Mouse (Mus musculus): ENCODE data around the gene Prpf40b. TPM values are rescaled to one million over a fixed set of nuclear protein-coding genes. Genes with fewer than 3 reads are reported as not detected.

Prpf40b gene
- polyA plus RNA-seq, 1 experiment from 2014 or later, result 30.5 TPM

DNA sequence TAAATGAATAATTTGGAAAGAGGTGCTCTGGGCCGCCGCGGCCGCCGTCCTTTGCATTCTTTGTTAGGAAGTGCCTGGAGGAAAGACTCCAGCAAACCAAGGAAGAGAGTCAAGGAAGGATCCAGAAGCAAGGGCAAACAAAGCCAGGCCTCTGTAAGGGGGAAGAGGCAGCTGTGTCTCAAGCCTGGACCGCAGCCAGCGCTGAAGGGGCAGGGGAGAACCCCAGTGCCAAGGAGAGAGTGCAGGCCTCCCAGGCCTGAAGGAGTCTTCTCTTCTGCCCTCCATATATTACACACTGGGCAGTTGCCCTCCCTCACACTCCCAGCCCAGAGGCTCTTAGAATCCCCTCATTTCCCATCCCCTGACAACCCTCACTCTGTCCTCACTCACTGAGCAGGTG is 16.6 kb upstream of the Prpf40b start:
- Histone ChIP-seq H3K4me3 (ENCODE audit: low read depth, low read length) (no peak overlapping the region), H3K27me3 (replicated peaks; ENCODE audit: control insufficient read depth, insufficient read depth, low read length) (0 out of 2 replicates have a peak, but pooled peaks cover 3% of the 10 kb centered on the region), H3K4me1 (replicated peaks; ENCODE audit: control insufficient read depth, insufficient read depth, low read length) (no peaks in the 10 kb centered on the region), H3K9me3 (ENCODE audit: control insufficient read depth, low read length) (no peaks in the 10 kb centered on the region), H3K4me2 (no peak overlapping the region), H3K27ac (ENCODE audit: low read depth, low read length) (no peak overlapping the region), H3K9ac (ENCODE audit: low read depth, low read length) (no peak overlapping the region), H3K36me3 (ENCODE audit: control insufficient read depth, insufficient read depth, low read length) (no peaks in the 10 kb centered on the region)
- WGBS, result 88% methylated on average over 7 of the region's 7 CpGs
- ATAC-seq (replicated peaks; ENCODE audit: low FRiP score) (no peak), DNase-seq (ENCODE audit: low spot score) (no peak)

DNA sequence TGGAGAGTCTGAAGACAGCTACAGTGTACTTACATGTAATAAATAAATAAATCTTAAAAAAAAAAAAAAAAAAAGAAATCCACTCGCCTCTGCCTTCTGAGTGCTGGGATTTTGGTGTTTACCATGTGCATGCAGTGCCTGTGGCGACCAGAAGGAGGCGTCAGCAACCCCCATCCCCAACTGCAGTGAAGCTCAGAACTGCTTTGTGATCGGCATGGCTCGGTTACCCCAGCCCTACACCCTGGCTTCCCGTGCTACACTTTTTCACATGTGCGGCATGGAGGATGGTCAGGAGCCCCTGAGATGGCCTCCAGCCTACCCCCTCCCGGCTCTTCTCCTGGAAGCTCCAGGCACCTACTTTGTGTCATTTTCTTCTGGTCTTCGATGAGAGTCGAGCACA is 11.4 kb upstream of the Prpf40b start:
- H3K4me2 ChIP-seq, result no peak overlapping the region; the same call in 1 of the 2 replicates
- no peak for ATAC-seq (replicated peaks; ENCODE audit: low FRiP score)
- H3K27me3 ChIP-seq (replicated peaks; ENCODE audit: control insufficient read depth, insufficient read depth, low read length), result 0 out of 2 replicates have a peak, but pooled peaks cover 3% of the 10 kb centered on the region
- H3K4me1 ChIP-seq (replicated peaks; ENCODE audit: control insufficient read depth, insufficient read depth, low read length), result peaks cover 18% of the 10 kb centered on the region
- H3K9ac ChIP-seq (ENCODE audit: low read depth, low read length), result no peak overlapping the region
- no peak overlapping the region for H3K27ac ChIP-seq (ENCODE audit: low read depth, low read length)
- no peak overlapping the region for H3K4me3 ChIP-seq (ENCODE audit: low read depth, low read length)
- no peaks in the 10 kb centered on the region for H3K36me3 ChIP-seq (ENCODE audit: control insufficient read depth, insufficient read depth, low read length)
- 55% methylated on average over 10 of the region's 10 CpGs for WGBS
- DNase-seq (ENCODE audit: low spot score), result no peak
- H3K9me3 ChIP-seq (ENCODE audit: control insufficient read depth, low read length), result no peaks in the 10 kb centered on the region

DNA sequence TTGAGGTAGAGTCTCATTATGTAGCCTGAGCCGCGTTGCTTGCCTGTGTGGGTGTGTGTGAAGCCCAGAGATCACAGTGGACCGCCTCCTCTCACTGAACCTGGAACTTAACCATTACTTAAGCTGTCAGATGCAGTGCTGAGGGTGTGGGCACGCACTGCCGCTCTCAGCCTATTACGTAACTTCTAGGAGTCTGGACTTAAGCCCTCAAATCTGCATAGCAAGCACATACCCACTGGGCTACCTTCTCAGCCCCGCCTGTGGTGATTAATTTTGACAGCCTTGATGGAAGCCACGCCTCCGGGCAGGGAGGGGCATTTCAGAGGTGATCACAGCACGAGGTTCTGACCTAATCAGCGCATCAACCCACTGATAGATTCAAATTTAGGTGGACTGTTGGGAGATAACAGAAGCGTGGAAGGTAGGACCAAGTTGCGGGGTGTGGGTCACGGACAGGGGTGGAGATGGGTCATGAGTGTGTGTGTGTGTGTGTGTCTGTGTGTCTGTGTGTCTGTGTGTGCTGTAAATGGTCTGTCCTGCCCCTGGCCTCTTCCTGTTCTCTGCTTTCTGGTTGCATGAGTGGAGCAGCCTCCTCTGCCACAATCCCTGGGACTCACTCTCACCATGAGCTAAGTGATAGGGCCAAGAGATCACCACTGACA is 10.2 kb upstream of the Prpf40b start:
- Histone ChIP-seq H3K4me3 (ENCODE audit: low read depth, low read length) (no peak overlapping the region), H3K4me2 (peak overlapping the region; percentile 48), H3K9ac (ENCODE audit: low read depth, low read length) (no peak overlapping the region), H3K27ac (ENCODE audit: low read depth, low read length) (no peak overlapping the region), H3K27me3 (replicated peaks; ENCODE audit: control insufficient read depth, insufficient read depth, low read length) (0 out of 2 replicates have a peak, but pooled peaks cover 3% of the 10 kb centered on the region), H3K4me1 (replicated peaks; ENCODE audit: control insufficient read depth, insufficient read depth, low read length) (peaks cover 18% of the 10 kb centered on the region), H3K9me3 (ENCODE audit: control insufficient read depth, low read length) (no peaks in the 10 kb centered on the region), H3K36me3 (ENCODE audit: control insufficient read depth, insufficient read depth, low read length) (no peaks in the 10 kb centered on the region)
- 23% methylated on average over 14 of the region's 14 CpGs for WGBS
- DNase-seq (ENCODE audit: low spot score) (peak; percentile 67), ATAC-seq (replicated peaks; ENCODE audit: low FRiP score) (peak; percentile 75)

DNA sequence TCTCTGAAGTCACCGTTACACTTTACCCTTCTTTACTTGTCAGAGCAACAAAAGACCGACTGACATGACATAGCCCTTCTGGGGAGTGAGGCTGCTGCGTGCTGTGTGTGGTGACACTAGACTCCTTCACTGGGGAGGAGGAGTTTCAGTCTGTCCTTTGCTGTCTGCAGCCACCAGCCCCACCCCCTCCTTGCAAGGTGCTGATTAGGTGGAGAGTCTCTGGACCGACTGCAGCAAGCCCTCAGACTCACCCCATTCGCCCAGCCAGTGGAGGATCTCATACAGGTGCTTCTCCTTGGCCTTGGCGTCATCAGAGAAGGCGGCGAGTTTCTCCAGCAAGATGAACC is 9.7 kb upstream of the Prpf40b start:
- Histone ChIP-seq H3K4me1 (replicated peaks; ENCODE audit: control insufficient read depth, insufficient read depth, low read length) (peaks cover 18% of the 10 kb centered on the region), H3K36me3 (ENCODE audit: control insufficient read depth, insufficient read depth, low read length) (no peaks in the 10 kb centered on the region), H3K9me3 (ENCODE audit: control insufficient read depth, low read length) (no peaks in the 10 kb centered on the region), H3K4me3 (ENCODE audit: low read depth, low read length) (no peak overlapping the region), H3K27ac (ENCODE audit: low read depth, low read length) (no peak overlapping the region), H3K9ac (ENCODE audit: low read depth, low read length) (no peak overlapping the region), H3K4me2 (peak overlapping the region; percentile 48; the same call in 1 of the 2 replicates), H3K27me3 (replicated peaks; ENCODE audit: control insufficient read depth, insufficient read depth, low read length) (no peaks in the 10 kb centered on the region)
- peak; percentile 82 for ATAC-seq (replicated peaks; ENCODE audit: low FRiP score)
- WGBS, result 44% methylated on average over 8 of the region's 8 CpGs
- DNase-seq (ENCODE audit: low spot score), result peak; percentile 45

DNA sequence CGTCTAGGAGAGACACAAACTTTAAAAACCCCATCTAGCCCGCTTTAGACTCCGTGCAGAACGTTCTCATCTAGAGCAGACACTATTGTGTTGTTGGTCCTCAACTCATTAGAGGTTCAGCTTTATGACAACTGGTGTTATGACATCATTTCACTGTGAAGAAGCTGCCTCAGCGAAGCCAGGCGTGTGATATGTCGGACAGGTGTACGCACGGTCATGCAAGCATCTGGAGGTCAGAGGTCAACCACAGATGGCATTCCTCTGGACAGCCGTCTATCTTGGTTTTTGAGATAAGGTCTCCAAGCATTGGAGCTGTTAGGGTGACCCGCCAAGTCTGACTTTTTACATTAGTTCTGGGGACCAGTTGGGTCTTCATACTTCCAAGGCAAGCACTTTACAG is 4.3 kb upstream of the Prpf40b start:
- no peak overlapping the region for H3K4me2 ChIP-seq
- WGBS, result 78% methylated on average over 11 of the region's 11 CpGs
- no peak overlapping the region for H3K27ac ChIP-seq (ENCODE audit: low read depth, low read length)
- no peaks in the 10 kb centered on the region for H3K36me3 ChIP-seq (ENCODE audit: control insufficient read depth, insufficient read depth, low read length)
- H3K4me1 ChIP-seq (replicated peaks; ENCODE audit: control insufficient read depth, insufficient read depth, low read length), result 0 out of 2 replicates have a peak, but pooled peaks cover under 1% of the 10 kb centered on the region
- H3K9me3 ChIP-seq (ENCODE audit: control insufficient read depth, low read length), result no peaks in the 10 kb centered on the region
- ATAC-seq (replicated peaks; ENCODE audit: low FRiP score) (no peak), DNase-seq (ENCODE audit: low spot score) (no peak)
- H3K4me3 ChIP-seq (ENCODE audit: low read depth, low read length), result no peak overlapping the region
- H3K9ac ChIP-seq (ENCODE audit: low read depth, low read length), result no peak overlapping the region
- H3K27me3 ChIP-seq (replicated peaks; ENCODE audit: control insufficient read depth, insufficient read depth, low read length), result no peaks in the 10 kb centered on the region

DNA sequence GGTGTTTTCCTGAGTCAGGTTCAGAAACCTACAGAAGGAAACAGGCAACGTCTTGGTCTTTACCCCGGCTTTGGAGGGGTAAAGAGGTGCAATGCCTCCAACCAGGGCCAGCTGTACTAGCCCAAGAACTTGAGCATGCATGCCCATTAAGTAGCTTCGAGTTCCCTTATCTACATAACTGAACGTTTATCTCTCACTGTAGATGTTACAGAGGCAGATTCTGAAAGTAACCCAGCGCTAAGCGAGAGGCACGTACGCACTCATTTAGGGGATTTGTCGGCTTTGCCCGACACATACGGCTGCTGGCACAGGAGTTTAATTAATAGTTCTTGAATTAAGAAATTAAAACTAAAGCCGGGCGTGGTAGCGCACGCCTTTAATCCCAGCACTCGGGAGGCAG is 600 bp upstream of the Prpf40b start:
- Histone ChIP-seq H3K27me3 (replicated peaks; ENCODE audit: control insufficient read depth, insufficient read depth, low read length) (no peaks in the 10 kb centered on the region), H3K9me3 (ENCODE audit: control insufficient read depth, low read length) (no peaks in the 10 kb centered on the region), H3K36me3 (ENCODE audit: control insufficient read depth, insufficient read depth, low read length) (no peaks in the 10 kb centered on the region), H3K4me3 (ENCODE audit: low read depth, low read length) (peak overlapping the region; percentile 74), H3K27ac (ENCODE audit: low read depth, low read length) (no peak overlapping the region), H3K4me1 (replicated peaks; ENCODE audit: control insufficient read depth, insufficient read depth, low read length) (no peaks in the 10 kb centered on the region), H3K4me2 (peak overlapping the region; percentile 80), H3K9ac (ENCODE audit: low read depth, low read length) (peak overlapping the region; percentile 75)
- WGBS, result 16% methylated on average over 16 of the region's 16 CpGs
- ATAC-seq (replicated peaks; ENCODE audit: low FRiP score) (no peak), DNase-seq (ENCODE audit: low spot score) (no peak)

DNA sequence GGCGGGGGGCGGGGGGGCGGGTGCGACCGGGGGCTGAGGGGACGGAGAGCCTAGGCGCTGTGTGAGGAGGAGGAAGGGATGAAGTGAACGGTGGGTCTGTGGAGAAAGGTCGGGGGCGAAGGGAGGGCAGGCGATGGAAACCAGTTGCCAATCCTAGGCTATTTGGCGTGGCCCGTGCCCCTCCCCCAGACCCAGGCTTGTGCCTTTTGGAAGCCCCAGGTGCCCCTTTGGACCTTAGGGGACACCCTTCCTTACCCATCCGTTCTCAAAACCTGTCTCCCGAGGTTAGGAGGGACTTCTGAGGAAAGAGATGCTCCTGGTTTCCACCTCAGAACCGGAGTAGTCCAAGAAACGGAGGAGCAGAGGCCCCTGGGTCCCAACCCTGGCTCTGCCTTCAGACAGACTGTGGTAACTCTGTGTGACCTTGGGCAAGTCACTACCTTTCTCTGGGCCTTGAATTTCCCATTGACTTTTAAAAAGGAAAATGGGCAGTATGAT is 646 bp downstream of the Prpf40b start, which contains the start of gene Fam186b:
Gene Fam186b (minus strand): TSS at position 405 of the 498 bp plus-strand sequence.
- peak; percentile 52 for DNase-seq (ENCODE audit: low spot score)
- peak within 1 kb of the TSS; percentile 80 for H3K4me2 ChIP-seq
- no peaks in the 10 kb centered on the region for H3K9me3 ChIP-seq (ENCODE audit: control insufficient read depth, low read length)

DNA sequence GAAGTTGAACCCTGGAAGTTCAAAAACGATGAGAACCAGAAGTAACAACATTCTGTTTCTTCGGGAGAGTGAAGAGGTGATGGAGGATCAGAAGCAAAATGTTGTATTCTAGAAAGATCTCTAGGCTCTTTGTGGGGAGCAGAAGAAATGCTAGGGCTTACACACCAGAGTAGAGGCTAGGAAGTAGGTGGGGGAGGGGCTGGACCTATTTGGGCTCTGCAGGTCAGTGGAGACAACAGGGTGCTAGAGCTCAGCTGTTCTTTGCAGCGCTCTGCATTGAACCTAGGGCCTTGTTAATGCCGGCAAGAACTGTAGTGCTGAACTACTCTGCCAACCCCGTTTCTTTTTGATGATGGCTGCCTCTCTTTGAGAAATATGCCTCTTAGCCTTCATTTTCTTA is 1.3 kb downstream of the Prpf40b start:
- H3K4me3 ChIP-seq (ENCODE audit: low read depth, low read length), result peak overlapping the region; percentile 74; the same call in 1 of the 2 replicates
- H3K9me3 ChIP-seq (ENCODE audit: control insufficient read depth, low read length), result no peaks in the 10 kb centered on the region
- DNase-seq (ENCODE audit: low spot score), result no peak
- 44% methylated on average over 5 of the region's 5 CpGs for WGBS
- 0 out of 2 replicates have a peak overlapping the region, but pooled peaks have one; percentile 82 for H3K27ac ChIP-seq (ENCODE audit: low read depth, low read length)
- H3K27me3 ChIP-seq (replicated peaks; ENCODE audit: control insufficient read depth, insufficient read depth, low read length), result no peaks in the 10 kb centered on the region
- H3K36me3 ChIP-seq (ENCODE audit: control insufficient read depth, insufficient read depth, low read length), result no peaks in the 10 kb centered on the region
- no peak for ATAC-seq (replicated peaks; ENCODE audit: low FRiP score)
- no peak overlapping the region for H3K9ac ChIP-seq (ENCODE audit: low read depth, low read length)
- H3K4me2 ChIP-seq, result peak overlapping the region; percentile 80
- H3K4me1 ChIP-seq (replicated peaks; ENCODE audit: control insufficient read depth, insufficient read depth, low read length), result no peaks in the 10 kb centered on the region

More for the DNA sequence above, 646 bp downstream of the Prpf40b start, which contains the start of gene Fam186b:
- Histone ChIP-seq H3K27ac (ENCODE audit: low read depth, low read length) (peak within 1 kb of the TSS; percentile 82), H3K36me3 (ENCODE audit: control insufficient read depth, insufficient read depth, low read length) (no peaks in the 10 kb centered on the region), H3K4me3 (ENCODE audit: low read depth, low read length) (peak within 1 kb of the TSS; percentile 74), H3K9ac (ENCODE audit: low read depth, low read length) (peak within 1 kb of the TSS; percentile 75), H3K27me3 (replicated peaks; ENCODE audit: control insufficient read depth, insufficient read depth, low read length) (no peaks in the 10 kb centered on the region), H3K4me1 (replicated peaks; ENCODE audit: control insufficient read depth, insufficient read depth, low read length) (no peaks in the 10 kb centered on the region)
- WGBS, result 5% methylated on average over 16 of the region's 17 CpGs
- no peak for ATAC-seq (replicated peaks; ENCODE audit: low FRiP score)

DNA sequence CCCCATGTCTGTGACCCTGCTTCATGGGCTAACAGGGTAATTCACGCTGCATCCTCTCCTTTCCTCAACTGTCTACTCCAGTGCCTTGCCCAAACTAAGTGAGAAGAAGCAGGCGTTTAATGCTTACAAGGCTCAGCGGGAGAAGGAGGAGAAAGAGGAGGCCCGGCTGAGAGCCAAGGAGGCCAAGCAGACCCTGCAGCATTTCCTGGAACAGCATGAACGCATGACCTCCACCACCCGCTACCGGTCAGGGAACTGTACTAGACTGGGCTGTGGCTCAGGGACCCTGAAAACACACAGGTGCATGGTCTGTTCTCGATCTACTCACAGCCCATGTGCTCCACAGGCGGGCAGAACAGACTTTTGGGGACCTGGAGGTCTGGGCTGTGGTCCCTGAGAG is 12.6 kb downstream of the Prpf40b start:
- WGBS, result 81% methylated on average over 9 of the region's 9 CpGs

More for the DNA sequence above, 12.6 kb downstream of the Prpf40b start:
- H3K27ac ChIP-seq (ENCODE audit: low read depth, low read length), result no peak overlapping the region
- no peak overlapping the region for H3K9ac ChIP-seq (ENCODE audit: low read depth, low read length)
- no peaks in the 10 kb centered on the region for H3K27me3 ChIP-seq (replicated peaks; ENCODE audit: control insufficient read depth, insufficient read depth, low read length)
- H3K9me3 ChIP-seq (ENCODE audit: control insufficient read depth, low read length), result no peaks in the 10 kb centered on the region
- ATAC-seq (replicated peaks; ENCODE audit: low FRiP score) (no peak), DNase-seq (ENCODE audit: low spot score) (no peak)
- peaks cover 24% of the 10 kb centered on the region for H3K36me3 ChIP-seq (ENCODE audit: control insufficient read depth, insufficient read depth, low read length)
- no peaks in the 10 kb centered on the region for H3K4me1 ChIP-seq (replicated peaks; ENCODE audit: control insufficient read depth, insufficient read depth, low read length)
- no peak overlapping the region for H3K4me2 ChIP-seq
- H3K4me3 ChIP-seq (ENCODE audit: low read depth, low read length), result no peak overlapping the region

Measured in liver, embryonic 11.5 days (tissue).